Mouse (Mus musculus) MEL (cell line): Measurements from ENCODE around the gene Gm10778. TPM values are rescaled to one million over a fixed set of nuclear protein-coding genes. Genes with fewer than 3 reads are reported as not detected.

Experiments
- DNase-seq: peaks from one replicate; pipeline ENCODE4 v3.0.0; 2011; ENCODE audit warnings: low read depth, low spot score
- H3K27ac ChIP-seq: 2 replicates; pipeline ENCODE4 v1.5.1; 2012; ENCODE audit warnings: low read depth, mild to moderate bottlenecking, control low read depth, low read length, moderate library complexity; ENCODE audit not compliant: control insufficient read depth
- H3K27me3 ChIP-seq, 2 experiments: fragments of 150-350 bp in 1 of 2; sonication (generic) in 1 of 2; 2 replicates each; pipeline ENCODE4 v1.6.1; 2012; ENCODE audit warnings: low read length in 2 of 2, mild to moderate bottlenecking in 2 of 2, improper control_type of control experiment in 1 of 2, moderate library complexity in 1 of 2; ENCODE audit not compliant: insufficient read depth in 2 of 2, control insufficient read depth in 1 of 2
- H3K36me3 ChIP-seq, 2 experiments: 2 replicates each; pipeline ENCODE4 v1.6.1; 2012 to 2014; ENCODE audit warnings: low read length in 2 of 2, improper control_type of control experiment in 1 of 2, inconsistent platforms in 1 of 2, mild to moderate bottlenecking in 1 of 2; ENCODE audit not compliant: insufficient read depth in 2 of 2, control insufficient read depth in 1 of 2
- H3K4me1 ChIP-seq, 2 experiments: fragments of 150-350 bp in 1 of 2; sonication (generic) in 1 of 2; 2 replicates each; pipeline ENCODE4 v1.6.1; 2012; ENCODE audit warnings: low read length in 2 of 2, improper control_type of control experiment in 1 of 2, mild to moderate bottlenecking in 1 of 2; ENCODE audit not compliant: insufficient read depth in 2 of 2, control insufficient read depth in 1 of 2
- H3K4me3 ChIP-seq, 2 experiments: fragments of 150-350 bp in 1 of 2; sonication (generic) in 1 of 2; 2 replicates each; pipeline ENCODE4 v1.5.1; 2012; ENCODE audit warnings: low read depth in 2 of 2, low read length in 2 of 2, mild to moderate bottlenecking in 2 of 2, moderate library complexity in 2 of 2, control low read depth in 1 of 2, improper control_type of control experiment in 1 of 2; ENCODE audit not compliant: control insufficient read depth in 1 of 2, insufficient read depth in 1 of 2
- H3K79me2 ChIP-seq: 2 replicates; pipeline ENCODE4 v1.6.1; 2012; ENCODE audit warnings: mild to moderate bottlenecking, low read length, moderate library complexity; ENCODE audit not compliant: control insufficient read depth, poor library complexity, insufficient read depth
- H3K9ac ChIP-seq: 2 replicates; pipeline ENCODE4 v1.6.1; 2012; ENCODE audit warnings: low read depth, mild to moderate bottlenecking, control low read depth, low read length, moderate library complexity; ENCODE audit not compliant: control insufficient read depth, poor library complexity, severe bottlenecking
- H3K9me3 ChIP-seq: fragments of 150-350 bp; sonication (generic); replicated peaks from 2 replicates; pipeline ENCODE4 v1.6.1; 2012; ENCODE audit warnings: mild to moderate bottlenecking, low read length, improper control_type of control experiment, moderate library complexity; ENCODE audit not compliant: insufficient read depth
- BHLHE40 ChIP-seq: IDR thresholded peaks from 2 replicates; pipeline ENCODE4 v1.6.1; 2012; ENCODE audit warnings: low read depth, mild to moderate bottlenecking, inconsistent platforms, low read length, improper control_type of control experiment, borderline replicate concordance
- CHD1 ChIP-seq: IDR thresholded peaks from 2 replicates; pipeline ENCODE4 v1.6.1; 2012; ENCODE audit warnings: low read depth, mild to moderate bottlenecking, inconsistent platforms, low read length, improper control_type of control experiment
- CHD2 ChIP-seq: IDR thresholded peaks from 2 replicates; pipeline ENCODE4 v1.6.1; 2011; ENCODE audit warnings: low read length, improper control_type of control experiment
- CTCF ChIP-seq, 3 experiments: IDR thresholded peaks in 2 of 3; conservative IDR thresholded peaks in 1 of 3; 2 replicates each; pipeline ENCODE4 v1.5.1; 2011 to 2012; ENCODE audit warnings: low read length in 3 of 3, low read depth in 2 of 3, mild to moderate bottlenecking in 2 of 3, improper control_type of control experiment in 1 of 3, inconsistent platforms in 1 of 3, mixed read lengths in 1 of 3, moderate library complexity in 1 of 3; ENCODE audit not compliant: control insufficient read depth in 1 of 3, insufficient read depth in 1 of 3, poor library complexity in 1 of 3, severe bottlenecking in 1 of 3
- GATA1 ChIP-seq: IDR thresholded peaks from 2 replicates; pipeline ENCODE4 v1.6.1; 2011; ENCODE audit warnings: low read depth, low read length, improper control_type of control experiment
- HCFC1 ChIP-seq: IDR thresholded peaks from 2 replicates; pipeline ENCODE4 v1.6.1; 2012; ENCODE audit warnings: low read depth, mild to moderate bottlenecking, inconsistent platforms, low read length, improper control_type of control experiment, moderate library complexity
- MAX ChIP-seq: IDR thresholded peaks from 2 replicates; pipeline ENCODE4 v1.6.1; 2011; ENCODE audit warnings: low read length, improper control_type of control experiment
- MAZ ChIP-seq: IDR thresholded peaks from 2 replicates; pipeline ENCODE4 v1.6.1; 2012; ENCODE audit warnings: low read depth, mild to moderate bottlenecking, inconsistent platforms, low read length, improper control_type of control experiment
- MEF2A ChIP-seq: IDR thresholded peaks from 2 replicates; pipeline ENCODE4 v1.6.1; 2014; ENCODE audit warnings: low read depth, mild to moderate bottlenecking, inconsistent platforms, low read length, improper control_type of control experiment; ENCODE audit not compliant: poor library complexity, insufficient replicate concordance, severe bottlenecking; ENCODE audit errors: extremely low read depth
- MYB ChIP-seq: IDR thresholded peaks from 2 replicates; pipeline ENCODE4 v1.6.1; 2011; ENCODE audit warnings: mild to moderate bottlenecking, low read depth, low read length, improper control_type of control experiment
- NELFE ChIP-seq: IDR thresholded peaks from 2 replicates; pipeline ENCODE4 v1.6.1; 2011; ENCODE audit warnings: low read depth, low read length, improper control_type of control experiment
- POLR2A ChIP-seq, 2 experiments: IDR thresholded peaks; 2 replicates each; pipeline ENCODE4 v1.6.1; 2011 to 2012; ENCODE audit warnings: low read length in 2 of 2, mild to moderate bottlenecking in 2 of 2, control low read depth in 1 of 2, improper control_type of control experiment in 1 of 2, low read depth in 1 of 2, moderate library complexity in 1 of 2; ENCODE audit not compliant: control insufficient read depth in 1 of 2, insufficient read depth in 1 of 2, poor library complexity in 1 of 2
- POLR2AphosphoS2 ChIP-seq: IDR thresholded peaks from 2 replicates; pipeline ENCODE4 v1.6.1; 2011; ENCODE audit warnings: low read length, improper control_type of control experiment
- RAD21 ChIP-seq: IDR thresholded peaks from 2 replicates; pipeline ENCODE4 v1.6.1; 2011; ENCODE audit warnings: mild to moderate bottlenecking, low read depth, low read length, improper control_type of control experiment
- TAL1 ChIP-seq: IDR thresholded peaks from 2 replicates; pipeline ENCODE4 v1.6.1; 2012; ENCODE audit warnings: mild to moderate bottlenecking, inconsistent platforms, low read length, moderate library complexity, mixed read lengths
- TBP ChIP-seq: IDR thresholded peaks from 2 replicates; pipeline ENCODE4 v1.8.0; 2011; ENCODE audit warnings: low read depth, low read length, improper control_type of control experiment
- USF2 ChIP-seq, 2 experiments: IDR thresholded peaks; 2 replicates each; pipeline ENCODE4 v1.6.1; 2011 to 2012; ENCODE audit warnings: improper control_type of control experiment in 2 of 2, low read length in 2 of 2, borderline replicate concordance in 1 of 2, inconsistent platforms in 1 of 2, low read depth in 1 of 2, mild to moderate bottlenecking in 1 of 2; ENCODE audit not compliant: insufficient read depth in 1 of 2
- ZNF384 ChIP-seq: IDR thresholded peaks from 2 replicates; pipeline ENCODE4 v1.6.1; 2012; ENCODE audit warnings: low read depth, mild to moderate bottlenecking, inconsistent platforms, low read length, improper control_type of control experiment
- polyA plus RNA-seq, 2 experiments: library from polyadenylated mRNA; stranded (reverse) in 1 of 2; unstranded in 1 of 2; fragments of >175 nt in 1 of 2; fragments of >200 nt in 1 of 2; gene quantifications; 2 replicates each; pipeline versions ENCODE4 v1.2.1 to v1.2.4; 2012; ENCODE audit warnings: low replicate concordance in 2 of 2, low read depth in 1 of 2; ENCODE audit not compliant: insufficient read length in 2 of 2, insufficient read depth in 1 of 2, missing spikeins in 1 of 2
- total RNA-seq: library from RNA; depleted of rRNA; stranded (reverse); fragments of 300-350 nt; gene quantifications from 2 replicates; pipeline ENCODE4 v1.2.3, GENCODE M21; 2012

Gene Gm10778
- total and polyA plus RNA-seq, 3 experiments: 2.0 to 3.9 TPM; not detected in 1

DNA sequence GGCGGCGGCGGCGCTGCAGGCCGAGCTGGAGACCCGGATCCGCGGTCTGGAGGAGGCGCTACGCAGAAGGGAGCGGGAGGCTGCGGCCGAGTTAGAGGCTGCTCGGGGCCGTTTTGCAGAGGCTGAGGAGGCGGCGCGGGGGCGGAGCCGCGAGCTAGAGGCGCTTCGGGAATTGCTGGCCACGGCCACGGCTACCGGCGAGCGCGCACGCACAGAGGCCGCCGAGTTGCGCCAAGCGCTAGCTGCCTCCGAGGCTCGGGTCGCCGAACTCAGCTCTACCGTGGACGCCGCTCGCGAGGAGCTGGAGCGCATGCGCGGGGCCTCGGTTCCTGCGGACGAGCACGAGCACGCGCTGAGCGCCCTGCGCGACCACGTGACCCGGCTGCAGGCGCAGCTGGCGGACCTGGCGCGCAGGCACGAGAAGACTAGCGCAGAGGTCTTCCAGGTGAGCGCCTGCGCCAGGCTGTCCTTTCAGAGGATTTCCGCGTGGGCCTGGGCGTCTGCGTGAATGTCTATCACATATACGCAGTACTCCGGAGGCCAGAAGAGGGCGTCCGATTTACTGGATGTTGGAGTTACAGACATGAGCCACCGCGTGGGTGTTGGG, 5.3 kb upstream of the Gm10778 start (continued):
- TF ChIP-seq HCFC1 (peak; percentile 69), USF2 (IDR thresholded peaks at IDR 0.05; ENCODE audit: borderline replicate concordance in 1 of 2, insufficient read depth in 1 of 2, low read depth in 1 of 2, low read length in 2 of 2) (peak; percentile 43 to 87; a peak in 3 of 4 replicates), CHD2 (no peak), TBP (peak; percentile 67), ZNF384 (no peak), NELFE (peak; percentile 70), CTCF (IDR thresholded peaks at IDR 0.05 in 2 of 3, conservative IDR thresholded peaks at IDR 0.05 in 1 of 3; ENCODE audit: control insufficient read depth in 1 of 3, insufficient read depth in 1 of 3, low read depth in 2 of 3, low read length in 3 of 3, poor library complexity in 1 of 3, severe bottlenecking in 1 of 3) (peak; percentile 26 to 62 (median 35); a peak in 4 of 6 replicates), BHLHE40 (peak; percentile 60; the same call in 1 of the 2 replicates), GATA1 (no peak), POLR2A (IDR thresholded peaks at IDR 0.05; ENCODE audit: control insufficient read depth in 1 of 2, insufficient read depth in 1 of 2, low read depth in 1 of 2, low read length in 2 of 2, poor library complexity in 1 of 2) (peak; percentile 63 to 90), RAD21 (peak; percentile 24), MYB (no peak), POLR2AphosphoS2 (peak; percentile 52; the same call in 1 of the 2 replicates), MAX (peak; percentile 99)

DNA sequence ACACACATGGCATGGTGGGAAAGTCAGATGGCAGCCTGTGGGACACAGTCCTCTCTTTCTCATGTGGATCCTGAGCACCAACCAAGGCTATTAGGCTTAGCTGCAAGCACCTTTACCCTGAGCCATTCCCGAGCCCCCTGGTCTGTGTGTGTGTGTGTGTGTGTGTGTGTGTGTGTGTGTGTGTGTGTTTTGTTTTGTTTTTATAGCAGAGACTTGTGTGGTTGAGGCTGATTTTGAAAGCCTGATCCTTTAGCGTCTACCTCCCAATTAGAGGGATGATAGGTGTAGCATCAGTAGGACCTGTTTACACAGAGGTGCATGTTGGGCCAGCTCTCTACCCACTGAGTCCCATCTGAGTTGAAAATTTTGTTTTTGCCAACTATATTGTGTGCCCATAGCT, 4.7 kb upstream of the Gm10778 start:
- H3K27ac ChIP-seq: peak overlapping the region; percentile 76
- H3K4me3 ChIP-seq: peak overlapping the region; percentile 55 to 81
- TF ChIP-seq CHD1: 0 out of 2 replicates have a peak, but pooled peaks have one; percentile 73
- TF ChIP-seq TAL1: no peak
- TF ChIP-seq HCFC1: no peak
- H3K9ac ChIP-seq: peak overlapping the region; percentile 82
- no peak for DNase-seq
- H3K27me3 ChIP-seq: no peaks in the 10 kb centered on the region
- H3K79me2 ChIP-seq: peaks cover 4% of the 10 kb centered on the region; the same call in 1 of the 2 replicates
- peaks cover 0 to 6% of the 10 kb centered on the region in 2 experiments; a peak in 1 of 4 replicates for H3K36me3 ChIP-seq
- no peaks in the 10 kb centered on the region for H3K9me3 ChIP-seq
- H3K4me1 ChIP-seq: peaks cover 2 to 15% of the 10 kb centered on the region in 2 experiments; a peak in 3 of 4 replicates

DNA sequence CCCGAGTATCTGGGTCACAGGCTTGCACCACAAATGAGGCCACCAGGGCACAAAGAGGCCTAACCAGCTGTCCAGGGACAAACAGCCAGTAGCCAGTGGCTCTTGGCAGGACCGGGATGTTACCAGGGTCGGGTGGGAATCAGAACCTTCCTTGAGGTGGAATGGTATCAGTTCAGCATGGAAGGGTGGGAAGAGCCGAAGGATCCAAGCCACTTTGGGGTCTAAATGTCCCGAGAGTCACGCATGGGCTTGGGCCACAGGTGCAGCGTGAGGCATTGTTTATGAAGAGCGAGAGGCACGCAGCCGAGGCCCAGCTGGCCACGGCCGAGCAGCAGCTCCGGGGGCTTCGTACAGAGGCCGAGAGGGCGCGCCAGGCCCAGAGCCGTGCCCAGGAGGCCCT, 4.1 kb upstream of the Gm10778 start:
- TF ChIP-seq MEF2A: no peak
- no peak for TF ChIP-seq MAZ
- Histone ChIP-seq H3K79me2 (peaks cover 7% of the 10 kb centered on the region), H3K9ac (peak overlapping the region; percentile 82)

More for the DNA sequence above, 4.1 kb upstream of the Gm10778 start:
- no peaks in the 10 kb centered on the region for H3K27me3 ChIP-seq
- H3K36me3 ChIP-seq: peaks cover 0 to 6% of the 10 kb centered on the region in 2 experiments; a peak in 1 of 4 replicates
- no peaks in the 10 kb centered on the region for H3K9me3 ChIP-seq
- H3K4me3 ChIP-seq: peak overlapping the region; percentile 55 to 81; a peak in 3 of 4 replicates
- H3K27ac ChIP-seq: peak overlapping the region; percentile 76; the same call in 1 of the 2 replicates
- peaks cover 2 to 15% of the 10 kb centered on the region in 2 experiments; a peak in 3 of 4 replicates for H3K4me1 ChIP-seq
- no peak for DNase-seq
